In genomic region chr13:60897328-60897727, GRCm38 (mm10) we compare ENCODE assay signal across 8 mouse cellular contexts. TPM values are rescaled to one million over a fixed set of nuclear protein-coding genes. Genes with fewer than 3 reads are reported as not detected.
DNase-seq lines count a peak whose midpoint lies in the region; ATAC-seq and TF ChIP-seq lines count a peak whose summit lies in the region.

Ctla2b (minus strand) TSS chr13:60897447.

- peak within 1 kb of the TSS; percentile 19; the same call in 1 of the 2 replicates for H3K4me3 ChIP-seq in heart, adult 2 months
- no peak within 1 kb of the TSS for H3K4me3 ChIP-seq in kidney, embryonic 16.5 days (ENCODE audit: low read length)
- H3K4me3 ChIP-seq in forebrain, embryonic 10.5 days, result no peak within 1 kb of the TSS

- DNase-seq in left cerebral cortex, adult 11 months (ENCODE audit: low spot score), result peak; percentile 4
- no peak for DNase-seq in left cerebral cortex, adult 18-20 months (ENCODE audit: low spot score in 2 of 2)
- peak; percentile 61 for DNase-seq in adrenal gland, adult 8-10 months
- DNase-seq in heart, adult 2 months, result peak; percentile 65 to 86
- DNase-seq in lung, postnatal 36 days, result peak; percentile 90
- DNase-seq in forebrain, embryonic 10.5 days (ENCODE audit: extremely low spot score, low spot score), result no peak
- DNase-seq in urinary bladder, postnatal 4 days (ENCODE audit: low spot score in 2 of 2), result no peak

- no peaks in the 10 kb centered on the region for H3K27me3 ChIP-seq in heart, adult 2 months (ENCODE audit: control insufficient read depth, insufficient read depth, low read length)
- no peaks in the 10 kb centered on the region for H3K27me3 ChIP-seq in kidney, embryonic 16.5 days (ENCODE audit: insufficient read depth, low read length)
- no peaks in the 10 kb centered on the region for H3K27me3 ChIP-seq in forebrain, embryonic 10.5 days (ENCODE audit: poor library complexity, severe bottlenecking)

- peak within 1 kb of the TSS; percentile 48 for H3K9ac ChIP-seq in heart, adult 2 months (ENCODE audit: low read depth, low read length)
- no peak within 1 kb of the TSS for H3K9ac ChIP-seq in kidney, embryonic 16.5 days (replicated peaks; ENCODE audit: low read length)

- TF ChIP-seq EP300 in heart, adult 2 months (IDR thresholded peaks at IDR 0.05; ENCODE audit: insufficient read depth, low read depth, low read length), result peak; percentile 98

- ATAC-seq in kidney, embryonic 16.5 days (ENCODE audit: low FRiP score, low TSS enrichment), result peak; percentile 76

- H3K79me2 ChIP-seq in heart, adult 2 months (replicated peaks; ENCODE audit: control insufficient read depth, insufficient read depth, low read length), result no peaks in the 10 kb centered on the region

- H3K36me3 ChIP-seq in heart, adult 2 months (ENCODE audit: control insufficient read depth, insufficient read depth, low read length), result no peaks in the 10 kb centered on the region; the same call in 1 of the 2 replicates
- no peaks in the 10 kb centered on the region for H3K36me3 ChIP-seq in kidney, embryonic 16.5 days (ENCODE audit: insufficient read depth, low read length)
- H3K36me3 ChIP-seq in forebrain, embryonic 10.5 days (replicated peaks), result no peaks in the 10 kb centered on the region

- WGBS in heart, adult 2 months, result 14% methylated on average over 3 of the region's 3 CpGs
- 63% methylated on average over 3 of the region's 3 CpGs for WGBS in kidney, embryonic 16.5 days
- 88% methylated on average over 3 of the region's 3 CpGs for WGBS in forebrain, embryonic 10.5 days

- peak; percentile 71 for TF ChIP-seq POLR2A in heart, adult 2 months (IDR thresholded peaks at IDR 0.05; ENCODE audit: insufficient read depth, low read depth, low read length)

- no peak for TF ChIP-seq CTCF in heart, adult 2 months (IDR thresholded peaks at IDR 0.05)

- H3K9me3 ChIP-seq in kidney, embryonic 16.5 days (ENCODE audit: low read length), result no peaks in the 10 kb centered on the region
- H3K9me3 ChIP-seq in forebrain, embryonic 10.5 days, result peaks cover 19% of the 10 kb centered on the region; the same call in 1 of the 2 replicates

- H3K4me2 ChIP-seq in kidney, embryonic 16.5 days (replicated peaks; ENCODE audit: low read depth, low read length), result no peak within 1 kb of the TSS

- intact Hi-C loops in heart, adult 2 months (cut with DNase I), result loop anchor here (1.0 to 5.0 kb wide), 3 partner anchors 50 to 71 kb away; no protein-coding TSS in a partner anchor

- H3K27ac ChIP-seq in heart, adult 2 months, result peak within 1 kb of the TSS; percentile 86
- H3K27ac ChIP-seq in kidney, embryonic 16.5 days (ENCODE audit: low read length), result no peak within 1 kb of the TSS
- no peak within 1 kb of the TSS for H3K27ac ChIP-seq in forebrain, embryonic 10.5 days

- peaks cover 5% of the 10 kb centered on the region for H3K4me1 ChIP-seq in heart, adult 2 months (ENCODE audit: control insufficient read depth, insufficient read depth, low read length)
- H3K4me1 ChIP-seq in kidney, embryonic 16.5 days (ENCODE audit: insufficient read depth, low read length), result no peaks in the 10 kb centered on the region
- H3K4me1 ChIP-seq in forebrain, embryonic 10.5 days, result no peaks in the 10 kb centered on the region

RNA-seq across cellular contexts. Expression of gene Ctla2b, which starts in this region (rescaled TPM):
- total RNA-seq in left cerebral cortex, adult 18-20 months (2021), result 1 to 10 TPM; 1.9 to 2.2 TPM
- total RNA-seq in adrenal gland, adult 8-10 months (2022), result 1 to 10 TPM; 2.5 to 4.8 (median 3.6) TPM
- 10 to 100 TPM in 1 of 2 experiments, 1 to 10 TPM in 1; 4.9 to 19.8 TPM for total RNA-seq in heart, adult 2 months (2021)
- 2.4 and 3.9 TPM in 2 replicates for polyA plus RNA-seq in heart, adult 2 months (2012; rRNA removed)
- polyA plus RNA-seq in kidney, embryonic 16.5 days (2015; fragmentation: Nextera tagmentation; extraction: Ambion mirVana), result 4.5 and 4.6 TPM in 2 replicates
- 1.1 and 1.4 TPM in 2 replicates for polyA plus RNA-seq in forebrain, embryonic 10.5 days (2016; fragmentation: Nextera tagmentation; extraction: Ambion mirVana)

Comparison
In these comparisons a context has a peak if more than half of its experiments do, and no peak if none do; other contexts are left out.
1. DNase-seq: peak in left cerebral cortex, adult 11 months (single experiment), adrenal gland, adult 8-10 months (single experiment), heart, adult 2 months (2 of 2) and lung, postnatal 36 days (single experiment); none in left cerebral cortex, adult 18-20 months (0 of 2), forebrain, embryonic 10.5 days (single experiment) and urinary bladder, postnatal 4 days (0 of 2).